Mouse (Mus musculus) G1E (cell line): Measurements from ENCODE around the gene Prrg4. TPM values are rescaled to one million over a fixed set of nuclear protein-coding genes. Genes with fewer than 3 reads are reported as not detected.
"Not testable (repeated sequence)": the region's sequence is repeated elsewhere in the genome, so short reads cannot be mapped to it uniquely, and the experiment has no call there.

ENCODE experiments used
- ATAC-seq: 2 replicates; pipeline ENCODE4 v1.8.0; 2016; ENCODE audit warnings: mild to moderate bottlenecking; ENCODE audit not compliant: insufficient number of reproducible peaks, poor library complexity, low FRiP score, severe bottlenecking; ENCODE audit errors: extremely low read depth
- DNase-seq: peaks from one replicate; pipeline ENCODE4 v3.0.0; 2012; ENCODE audit warnings: low spot score
- H3K27me3 ChIP-seq: 2 replicates; pipeline ENCODE4 v1.6.1; 2012; ENCODE audit warnings: mild to moderate bottlenecking, low read length, inconsistent platforms; ENCODE audit not compliant: insufficient read depth
- H3K36me3 ChIP-seq: replicated peaks from 2 replicates; pipeline ENCODE3; 2012; ENCODE audit warnings: mild to moderate bottlenecking, inconsistent platforms
- H3K4me1 ChIP-seq: 2 replicates; pipeline ENCODE4 v1.6.1; 2012; ENCODE audit warnings: low read depth, low read length, inconsistent platforms, mixed read lengths; ENCODE audit not compliant: insufficient read depth
- H3K4me3 ChIP-seq: 2 replicates; pipeline ENCODE4 v1.5.1; 2012; ENCODE audit warnings: low read depth, mild to moderate bottlenecking, inconsistent platforms, low read length, moderate library complexity, mixed read lengths
- H3K9me3 ChIP-seq: replicated peaks from 2 replicates; pipeline ENCODE4 v1.6.1; 2012; ENCODE audit warnings: inconsistent platforms
- CTCF ChIP-seq: IDR thresholded peaks from 2 replicates; pipeline ENCODE4 v1.5.1; 2012; ENCODE audit warnings: low read depth, low read length, inconsistent platforms, mixed read lengths
- GATA1 ChIP-seq: IDR thresholded peaks from 2 replicates; pipeline ENCODE4 v1.6.1; 2012; ENCODE audit warnings: borderline replicate concordance, low read length, inconsistent platforms, mixed read lengths
- GATA2 ChIP-seq: IDR thresholded peaks from 2 replicates; pipeline ENCODE4 v1.6.1; 2012; ENCODE audit warnings: low read depth, low read length, inconsistent platforms, borderline replicate concordance
- POLR2AphosphoS5 ChIP-seq: IDR thresholded peaks from 2 replicates; pipeline ENCODE4 v1.6.1; 2012; ENCODE audit warnings: low read depth, low read length, inconsistent platforms; ENCODE audit not compliant: insufficient replicate concordance
- TAL1 ChIP-seq: conservative IDR thresholded peaks from 2 replicates; pipeline ENCODE4 v1.6.1; 2012; ENCODE audit warnings: low read depth, low read length, inconsistent platforms, mixed read lengths
- polyA plus RNA-seq: library from polyadenylated mRNA; stranded (reverse); fragments of >175 nt; gene quantifications from 2 replicates; pipeline ENCODE4 v1.2.3, GENCODE M21; 2012
- total RNA-seq, 2 experiments: library from RNA; stranded (forward) in 1 of 2; stranded (reverse) in 1 of 2; fragments of 200-1000 nt in 1 of 2; fragments of >200 nt in 1 of 2; fragmentation: Nextera tagmentation in 1 of 2; gene quantifications; 2 replicates each; pipeline ENCODE4 v1.2.3; 2014 to 2017

Gene Prrg4
- total and polyA plus RNA-seq, 3 experiments, result 0.05 TPM; not detected in 2

GRCm38 (mm10) chr2:104867282-104867855 is 17.7 kb upstream of the Prrg4 start, which contains the start of gene Ccdc73:
Ccdc73 (plus strand) TSS chr2:104867805.
- Histone ChIP-seq H3K27me3 (no peaks in the 10 kb centered on the region), H3K36me3 (no peaks in the 10 kb centered on the region), H3K4me3 (no peak within 1 kb of the TSS), H3K9me3 (no peaks in the 10 kb centered on the region), H3K4me1 (no peaks in the 10 kb centered on the region)
- TF ChIP-seq GATA1 (no peak), POLR2AphosphoS5 (no peak), GATA2 (no peak), CTCF (no peak), TAL1 (no peak)
- no peak for DNase-seq
- no peak for ATAC-seq

DNA sequence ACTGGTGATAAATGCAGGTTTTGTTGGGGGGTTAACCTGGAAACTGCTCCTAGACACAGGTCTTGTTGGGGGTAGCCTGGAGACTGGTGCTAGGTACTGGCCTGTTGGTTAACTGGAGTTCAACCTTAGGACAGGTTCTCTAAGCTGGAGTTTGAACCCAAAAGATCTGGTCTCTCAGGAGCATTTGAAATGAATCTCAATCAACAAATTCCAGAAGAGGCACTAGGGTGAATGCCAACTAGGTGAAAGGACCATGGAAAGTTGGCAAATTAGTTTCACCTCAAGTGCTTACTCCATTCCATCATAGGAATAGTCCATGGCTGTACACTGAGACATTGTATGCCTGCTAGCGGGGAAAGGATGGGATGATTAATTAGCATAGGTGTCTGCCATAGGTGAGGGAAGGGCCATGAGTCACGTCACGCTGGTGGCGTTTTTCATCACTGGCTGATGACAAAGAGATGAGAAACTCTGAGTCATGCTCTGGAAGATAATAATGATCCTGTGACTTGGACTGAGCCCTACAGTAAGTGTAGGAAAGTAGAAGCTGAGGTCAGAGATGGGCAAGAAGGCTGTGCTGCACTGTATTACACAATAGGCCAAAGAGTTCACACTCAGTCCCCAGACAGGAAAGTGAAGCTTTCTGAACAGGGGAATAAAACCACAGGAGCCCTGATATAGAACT is 14.6 kb upstream of the Prrg4 start:
- Histone ChIP-seq H3K4me3 (no peak overlapping the region), H3K9me3 (no peaks in the 10 kb centered on the region), H3K36me3 (no peaks in the 10 kb centered on the region), H3K4me1 (no peaks in the 10 kb centered on the region), H3K27me3 (0 out of 2 replicates have a peak, but pooled peaks cover 3% of the 10 kb centered on the region)
- no peak for DNase-seq
- ATAC-seq, result no peak
- TF ChIP-seq TAL1 (no peak), CTCF (no peak), GATA2 (no peak), GATA1 (no peak), POLR2AphosphoS5 (no peak)

DNA sequence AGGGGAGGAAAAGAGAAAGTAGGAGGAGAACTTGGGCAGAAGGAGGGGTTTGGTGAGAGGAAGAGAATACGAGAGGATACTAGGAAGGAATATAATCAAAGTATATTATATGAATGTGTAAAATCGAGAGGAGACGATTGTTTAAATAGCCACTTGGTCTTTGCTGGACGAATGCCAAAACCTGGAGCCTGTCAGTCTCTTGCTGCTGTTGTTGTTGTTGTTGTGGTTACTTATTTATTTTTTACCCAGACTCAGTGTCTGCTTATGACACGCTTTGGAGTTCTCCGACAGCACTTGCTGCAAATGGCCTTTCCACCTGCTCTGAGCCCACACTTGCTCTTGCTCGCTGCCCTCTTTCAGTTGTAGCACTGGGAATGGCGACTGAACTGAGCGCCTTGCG is 10.8 kb upstream of the Prrg4 start:
- ATAC-seq (no peak), DNase-seq (no peak)
- Histone ChIP-seq H3K36me3 (no peaks in the 10 kb centered on the region), H3K4me3 (no peak overlapping the region), H3K9me3 (no peaks in the 10 kb centered on the region), H3K27me3 (0 out of 2 replicates have a peak, but pooled peaks cover 3% of the 10 kb centered on the region), H3K4me1 (no peaks in the 10 kb centered on the region)
- TF ChIP-seq TAL1 (no peak), GATA2 (no peak), GATA1 (no peak), POLR2AphosphoS5 (no peak), CTCF (no peak)

GRCm38 (mm10) chr2:104859060-104859459 is 9.4 kb upstream of the Prrg4 start:
- no peaks in the 10 kb centered on the region for H3K36me3 ChIP-seq
- no peak for TF ChIP-seq GATA2
- TF ChIP-seq POLR2AphosphoS5, result no peak
- TF ChIP-seq CTCF, result no peak
- no peak for TF ChIP-seq TAL1
- no peak for TF ChIP-seq GATA1
- no peaks in the 10 kb centered on the region for H3K4me1 ChIP-seq
- DNase-seq, result no peak
- 0 out of 2 replicates have a peak, but pooled peaks cover 3% of the 10 kb centered on the region for H3K27me3 ChIP-seq
- ATAC-seq, result no peak
- no peak overlapping the region for H3K4me3 ChIP-seq
- no peaks in the 10 kb centered on the region for H3K9me3 ChIP-seq

DNA sequence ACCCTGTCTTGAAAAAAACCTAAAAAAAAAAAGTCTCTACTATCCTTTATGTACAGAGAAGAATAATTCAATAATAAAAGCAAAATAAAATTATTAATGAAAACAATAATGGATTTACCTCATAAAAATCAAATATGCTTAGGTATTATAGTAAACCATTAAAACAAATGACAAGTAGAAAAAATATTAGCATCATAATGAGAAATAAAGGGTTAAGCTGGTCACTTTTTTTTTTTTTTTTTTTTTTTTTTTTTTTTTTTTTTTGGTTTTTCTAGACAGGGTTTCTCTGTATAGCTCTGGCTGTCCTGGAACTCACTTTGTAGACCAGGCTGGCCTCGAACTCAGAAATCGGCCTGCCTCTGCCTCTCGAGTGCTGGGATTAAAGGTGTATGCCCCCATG is 8.4 kb upstream of the Prrg4 start:
- not testable (repeated sequence) for H3K36me3 ChIP-seq, H3K27me3 ChIP-seq, ATAC-seq, H3K4me3 ChIP-seq, H3K4me1 ChIP-seq, H3K9me3 ChIP-seq, DNase-seq

DNA sequence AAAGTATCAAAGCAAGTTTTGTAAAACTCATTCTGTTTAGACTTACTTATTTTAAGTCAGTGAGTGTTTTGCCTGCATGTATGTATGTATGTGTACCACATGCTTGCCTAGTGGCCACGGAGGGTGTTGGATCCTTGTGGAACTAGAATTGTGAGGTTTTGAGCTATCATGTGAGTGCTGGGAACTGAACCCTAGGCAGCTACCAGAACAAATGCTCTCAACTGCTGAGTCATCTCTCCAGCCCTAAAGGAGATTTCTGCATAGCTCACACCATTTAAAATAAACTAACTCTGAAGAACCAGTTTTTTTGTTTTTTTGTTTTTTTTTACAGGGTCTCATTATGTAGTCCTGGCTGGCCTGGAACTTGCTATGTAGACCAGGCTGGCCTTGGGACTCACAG is 6.5 kb upstream of the Prrg4 start:
- Histone ChIP-seq H3K27me3 (peaks cover 10% of the 10 kb centered on the region; the same call in 1 of the 2 replicates), H3K4me1 (no peaks in the 10 kb centered on the region), H3K4me3 (no peak overlapping the region), H3K9me3 (no peaks in the 10 kb centered on the region), H3K36me3 (no peaks in the 10 kb centered on the region)
- TF ChIP-seq POLR2AphosphoS5 (no peak), GATA1 (no peak), CTCF (no peak), TAL1 (no peak), GATA2 (no peak)
- ATAC-seq (no peak), DNase-seq (no peak)
